Mouse (Mus musculus) frontal cortex, adult 2 months (tissue): Measurements from ENCODE around the gene Cux1. TPM values are rescaled to one million over a fixed set of nuclear protein-coding genes. Genes with fewer than 3 reads are reported as not detected.

Experiments
- DNase-seq, 2 experiments: peaks; one replicate each; pipeline ENCODE4 v3.0.0; 2022; ENCODE audit warnings: low spot score in 1 of 2; ENCODE audit errors: extremely low spot score in 1 of 2
- polyA plus RNA-seq: library from polyadenylated mRNA; depleted of rRNA; stranded (reverse); fragments of >200 nt; gene quantifications from 2 replicates; pipeline ENCODE4 v1.2.3, GENCODE M21; 2012

Cux1 gene
- polyA plus RNA-seq, 1 experiment = 65.0 TPM

GRCm38 (mm10) chr5:136395600-136396195, 171.6 kb downstream of the Cux1 start:
- no peak for DNase-seq

- no peak for DNase-seq
Measured at GRCm38 (mm10) chr5:136394517-136395212, 172.6 kb downstream of the Cux1 start.

GRCm38 (mm10) chr5:136393621-136394020, 173.7 kb downstream of the Cux1 start:
- no peak for DNase-seq

- no peak for DNase-seq
Measured at GRCm38 (mm10) chr5:136386757-136387156, 180.5 kb downstream of the Cux1 start.

- DNase-seq = no peak
Measured at GRCm38 (mm10) chr5:136385161-136385560, 182.1 kb downstream of the Cux1 start.

GRCm38 (mm10) chr5:136382261-136383005, 184.9 kb downstream of the Cux1 start:
- DNase-seq = no peak

GRCm38 (mm10) chr5:136379405-136379804, 187.9 kb downstream of the Cux1 start:
- no peak for DNase-seq

GRCm38 (mm10) chr5:136377101-136377500, 190.2 kb downstream of the Cux1 start:
- DNase-seq = no peak

- DNase-seq = no peak
Measured at GRCm38 (mm10) chr5:136375350-136375749, 191.9 kb downstream of the Cux1 start.

GRCm38 (mm10) chr5:136372276-136372675, 195.0 kb downstream of the Cux1 start:
- no peak for DNase-seq

GRCm38 (mm10) chr5:136363421-136363820, 203.9 kb downstream of the Cux1 start:
- DNase-seq = peak; percentile 9 to 19

- DNase-seq = peak; percentile 36 to 40
Measured at GRCm38 (mm10) chr5:136362473-136363230, 204.6 kb downstream of the Cux1 start.

GRCm38 (mm10) chr5:136362021-136362420, 205.3 kb downstream of the Cux1 start:
- DNase-seq = no peak

- DNase-seq = peak in 1 of 2 experiments; percentile 24
Measured at GRCm38 (mm10) chr5:136357227-136357626, 210.1 kb downstream of the Cux1 start.

GRCm38 (mm10) chr5:136355583-136356126, 211.6 kb downstream of the Cux1 start:
- DNase-seq = no peak

GRCm38 (mm10) chr5:136354729-136355128, 212.6 kb downstream of the Cux1 start:
- no peak for DNase-seq

- no peak for DNase-seq
Measured at GRCm38 (mm10) chr5:136353114-136353513, 214.2 kb downstream of the Cux1 start.

- no peak for DNase-seq
Measured at GRCm38 (mm10) chr5:136343156-136343890, 224.0 kb downstream of the Cux1 start.

- DNase-seq = no peak
Measured at GRCm38 (mm10) chr5:136336798-136337527, 230.3 kb downstream of the Cux1 start.
